Mouse (Mus musculus) lung, adult 2 months (tissue): ENCODE data around the gene Il17rc.

Experiments used
- CTCF ChIP-seq: fragments of 200-500 bp; IDR thresholded peaks from 2 replicates; pipeline ENCODE4 v1.5.1; 2011; ENCODE audit warnings: mild to moderate bottlenecking, low read length, control low read depth; ENCODE audit not compliant: insufficient read depth
- POLR2A ChIP-seq: fragments of 200-500 bp; IDR thresholded peaks from 2 replicates; pipeline ENCODE4 v1.6.1; 2011; ENCODE audit warnings: low read depth, mild to moderate bottlenecking, control low read depth, low read length, borderline replicate concordance; ENCODE audit errors: extremely low read depth

DNA sequence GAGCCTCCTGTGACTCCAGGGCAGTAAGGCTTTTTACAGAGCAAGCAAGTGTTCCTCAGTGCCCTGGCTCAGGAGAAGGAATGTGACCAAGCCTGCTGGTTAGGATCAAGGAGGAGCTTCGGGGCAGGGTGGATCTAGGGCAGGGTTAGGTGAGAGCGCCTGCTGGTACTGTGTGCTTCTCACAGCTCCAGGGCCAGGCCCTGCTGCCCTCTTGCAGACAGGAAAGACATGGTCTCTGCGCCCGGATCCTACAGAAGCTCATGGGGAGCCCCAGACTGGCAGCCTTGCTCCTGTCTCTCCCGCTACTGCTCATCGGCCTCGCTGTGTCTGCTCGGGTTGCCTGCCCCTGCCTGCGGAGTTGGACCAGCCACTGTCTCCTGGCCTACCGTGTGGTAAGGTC is 12.6 kb upstream of the Il17rc start:
- TF ChIP-seq CTCF: no peak
- TF ChIP-seq POLR2A: peak; percentile 70; the same call in 1 of the 2 replicates
